Mouse (Mus musculus) liver (tissue): ENCODE data around the gene A330070K13Rik.

Experiments
- DNase-seq: peaks from one replicate; pipeline ENCODE4 v3.0.0-alpha.2; 2020; ENCODE audit warnings: mixed read lengths

Gene A330070K13Rik

GRCm38 (mm10) chr5:130384222-130384912 is at the start of gene A330070K13Rik:
TSS of gene A330070K13Rik (minus strand) at chr5:130384631.
- DNase-seq, result no peak

DNA sequence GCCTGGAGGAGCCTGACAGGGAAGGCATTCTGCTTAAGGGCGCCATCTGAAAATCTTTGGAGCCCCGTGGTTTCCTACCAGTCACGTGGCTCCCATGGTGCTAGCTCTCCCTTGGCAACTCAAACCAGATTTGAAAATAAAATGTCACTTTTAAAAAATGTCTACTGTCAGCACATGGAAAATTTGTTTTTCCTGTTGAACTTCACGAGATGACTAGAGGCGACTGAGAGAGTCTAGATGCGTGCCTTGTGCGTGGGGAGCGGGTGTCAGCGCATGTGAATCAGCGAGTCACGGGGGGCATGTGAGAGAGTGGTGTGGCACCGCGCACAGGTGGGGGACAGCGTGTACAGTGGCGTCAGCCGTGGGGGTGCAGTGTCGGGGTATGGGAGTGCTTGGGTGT is 27.1 kb upstream of the A330070K13Rik start:
- no peak for DNase-seq

DNA sequence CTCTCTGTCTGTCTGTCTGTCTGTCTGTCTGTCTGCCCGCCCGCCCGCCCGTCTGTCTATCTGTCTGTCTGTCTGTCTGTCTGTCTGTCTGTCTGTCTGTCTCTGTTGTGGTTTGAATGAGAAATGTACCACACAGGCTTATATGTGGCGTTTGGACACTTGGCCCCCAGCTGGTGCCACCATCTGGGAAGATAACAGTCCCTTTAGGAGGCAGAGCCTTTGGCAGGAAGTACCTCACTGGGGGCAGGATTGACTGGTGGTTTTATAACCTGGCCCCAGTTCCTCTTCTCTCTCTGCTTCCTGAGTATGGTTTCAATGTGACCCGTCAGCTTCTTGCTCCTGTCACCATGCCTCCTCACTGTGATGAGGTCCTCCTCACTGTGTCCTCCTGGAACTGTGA is 25.3 kb upstream of the A330070K13Rik start:
- DNase-seq, result no peak

DNA sequence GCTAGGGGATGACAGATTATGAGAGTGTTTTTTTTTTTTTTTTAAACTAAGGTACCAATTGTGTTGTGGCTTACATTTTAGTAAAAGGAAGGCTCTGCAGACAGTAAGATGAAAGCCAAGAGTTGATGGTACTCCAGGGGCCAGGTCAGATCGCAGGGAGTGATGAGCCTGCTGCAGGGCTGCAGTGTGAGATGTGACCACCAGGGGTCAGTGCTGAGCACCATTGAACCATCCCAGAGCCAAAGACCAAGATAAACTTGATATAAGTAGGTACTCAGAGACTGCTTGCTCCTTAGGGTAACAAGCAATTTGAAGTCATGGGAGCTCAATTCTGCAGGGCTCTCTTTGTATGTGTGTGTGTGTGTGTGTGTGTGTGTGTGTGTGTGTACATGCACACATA is 20.8 kb upstream of the A330070K13Rik start:
- DNase-seq, result peak; percentile 13

DNA sequence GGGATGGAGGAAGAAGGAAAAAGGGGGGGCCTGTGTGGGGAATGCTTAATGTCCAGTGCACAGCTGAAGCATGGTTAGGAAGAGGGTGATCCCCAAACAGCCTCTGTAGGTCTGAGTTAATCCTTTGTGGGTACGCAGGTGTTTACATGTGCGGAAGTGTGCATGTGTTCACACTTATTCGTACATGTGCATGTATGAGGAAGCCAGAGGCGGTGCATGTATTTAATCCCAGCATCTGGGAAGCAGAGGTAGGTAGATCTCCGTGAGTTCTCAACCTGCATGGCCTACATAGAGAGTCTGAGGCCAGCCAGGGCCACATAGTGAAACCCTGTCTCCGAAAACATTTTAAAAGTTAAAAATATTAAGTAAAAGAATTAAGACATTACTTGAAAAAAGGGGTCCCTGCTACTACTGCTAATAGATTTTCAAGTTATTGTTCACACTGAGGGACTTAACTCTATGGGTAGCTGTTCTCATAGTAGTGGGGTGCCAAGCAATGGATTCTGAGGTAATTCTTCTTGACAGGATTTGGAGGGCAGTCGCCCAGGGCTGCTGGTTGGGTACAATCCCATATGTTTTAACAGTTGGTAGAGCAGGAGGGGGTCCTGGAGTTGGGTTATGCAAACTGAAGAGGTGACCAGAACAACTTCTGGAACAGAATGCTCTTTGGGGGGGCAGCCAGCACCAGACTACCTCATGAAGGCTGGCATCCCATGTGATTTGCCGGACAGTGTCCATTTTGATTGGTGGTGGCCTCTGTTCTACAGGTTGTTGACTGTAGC is 15.9 kb upstream of the A330070K13Rik start:
- DNase-seq, result no peak

DNA sequence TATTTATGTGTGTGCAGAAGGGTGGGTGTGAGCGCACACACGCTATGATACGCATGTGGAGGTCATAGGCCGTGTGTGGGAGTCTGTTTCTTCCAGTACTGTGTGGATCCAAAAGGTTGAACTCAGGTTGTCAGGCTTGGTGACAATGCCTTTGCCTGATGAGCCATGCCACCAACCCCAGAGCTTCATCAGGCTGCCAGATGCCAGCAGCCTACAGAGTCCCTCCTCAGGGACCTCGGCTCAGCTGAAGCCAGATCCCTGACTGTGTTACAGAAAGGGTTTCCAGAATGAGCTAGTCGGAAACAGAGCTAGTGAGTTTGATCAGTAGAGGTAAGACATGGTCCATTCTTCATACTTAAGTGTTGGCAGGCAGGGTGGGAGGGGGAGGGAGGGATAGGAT is 10.7 kb upstream of the A330070K13Rik start:
- no peak for DNase-seq

- no peak for DNase-seq
Observed at GRCm38 (mm10) chr5:130394386-130394785, 10.0 kb upstream of the A330070K13Rik start.

DNA sequence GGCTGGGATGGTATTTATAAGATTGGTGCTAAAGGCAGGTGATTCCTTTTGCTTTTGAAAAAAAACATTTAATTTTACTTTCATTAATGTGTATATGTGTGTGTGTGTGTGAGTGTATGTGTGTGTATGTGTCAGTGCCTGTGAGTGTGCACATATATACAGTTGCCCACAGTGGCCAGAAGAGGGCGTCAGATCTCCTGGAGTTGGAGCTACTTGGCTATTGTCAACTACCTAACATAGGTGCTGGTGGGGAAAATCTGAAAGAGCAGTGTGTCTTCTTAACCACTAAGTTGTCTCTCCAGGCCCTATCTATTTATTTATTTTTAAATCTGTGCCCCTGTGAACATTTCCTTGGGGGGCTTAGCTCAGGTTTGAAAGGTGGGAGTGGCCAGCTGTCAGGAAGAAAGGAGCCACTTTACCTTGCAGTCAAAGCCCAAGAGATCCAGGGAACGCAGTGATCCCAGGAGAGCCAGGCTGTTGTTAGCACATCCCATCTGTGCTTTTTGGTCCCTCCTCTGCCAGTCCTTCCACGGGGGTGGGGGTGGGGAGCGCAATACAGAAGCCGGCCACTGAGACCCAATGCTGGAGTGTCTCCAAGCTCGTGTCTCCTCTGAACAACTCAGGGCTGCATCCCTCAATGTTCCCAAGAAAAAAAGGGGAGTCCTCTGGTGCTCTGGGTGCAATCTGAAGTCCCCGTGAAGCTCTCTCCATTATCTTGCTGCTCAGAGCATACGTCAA is 9.4 kb upstream of the A330070K13Rik start:
- DNase-seq, result no peak

GRCm38 (mm10) chr5:130386418-130386817 is 2.0 kb upstream of the A330070K13Rik start:
- DNase-seq, result no peak

DNA sequence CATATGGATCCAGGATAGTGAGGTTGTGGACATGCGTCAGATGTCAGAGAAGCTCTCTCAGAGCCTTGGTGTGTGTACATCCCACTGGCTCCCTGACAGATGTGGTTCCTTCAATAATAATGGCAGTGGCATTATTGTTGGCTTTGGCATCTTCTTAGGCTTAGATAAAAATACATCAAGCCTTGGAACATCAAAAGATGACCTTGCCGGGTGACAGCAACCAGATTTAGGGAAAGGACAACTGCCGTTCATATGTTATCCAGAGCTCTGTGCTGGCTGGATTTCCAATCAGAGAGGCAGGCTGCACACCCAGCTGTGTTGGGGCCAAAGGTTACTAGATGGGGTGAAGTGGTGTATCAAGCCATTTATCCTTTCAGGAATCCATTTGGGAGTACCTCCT is 9.0 kb downstream of the A330070K13Rik start:
- no peak for DNase-seq

GRCm38 (mm10) chr5:130369237-130369636 is 15.2 kb downstream of the A330070K13Rik start, which contains the start of gene Caln1:
TSS of gene Caln1 (plus strand) at chr5:130369455.
- DNase-seq, result no peak

- no peak for DNase-seq
Observed at GRCm38 (mm10) chr5:130368236-130368635, 16.2 kb downstream of the A330070K13Rik start.

- peak; percentile 20 for DNase-seq
Observed at GRCm38 (mm10) chr5:130363773-130364172, 20.7 kb downstream of the A330070K13Rik start.

GRCm38 (mm10) chr5:130363111-130363510 is 21.3 kb downstream of the A330070K13Rik start:
- DNase-seq, result no peak

DNA sequence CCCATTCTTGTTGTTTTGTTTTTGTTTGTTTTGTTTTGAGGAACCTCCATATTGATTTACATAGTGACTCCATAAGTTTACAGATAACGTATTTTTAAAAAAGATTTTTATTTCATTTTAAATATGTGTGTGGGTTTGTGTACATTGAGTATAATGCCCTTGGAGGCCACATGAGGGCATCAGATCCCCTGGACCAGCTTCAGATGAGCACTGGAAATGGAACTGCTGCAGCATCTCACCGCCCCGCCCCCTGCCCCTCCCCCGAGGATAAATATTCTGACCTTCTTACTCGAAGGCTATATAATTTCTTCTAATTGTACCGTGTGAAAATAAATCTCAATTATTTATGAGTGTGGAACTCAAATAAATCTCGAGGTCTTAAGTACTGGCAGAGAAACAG is 29.2 kb downstream of the A330070K13Rik start:
- no peak for DNase-seq

DNA sequence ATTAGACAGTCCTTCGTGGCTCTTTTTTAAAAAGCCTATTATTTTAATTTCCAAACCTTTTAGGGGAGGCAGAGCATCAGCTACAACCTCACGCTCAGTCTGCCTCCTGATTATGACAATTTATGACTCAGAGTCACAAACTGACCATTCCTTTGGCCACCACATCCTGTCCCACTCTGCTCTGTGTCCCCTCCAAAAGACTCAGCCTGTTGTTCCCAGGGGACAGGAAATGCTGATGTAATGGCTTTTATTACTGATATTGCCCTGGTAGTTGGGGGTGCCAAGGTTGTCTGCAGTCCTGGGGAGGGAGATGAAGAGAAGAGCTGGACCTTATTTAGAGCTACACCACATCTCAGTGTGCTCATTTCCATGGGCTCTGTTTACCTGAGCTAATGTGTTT is 38.6 kb downstream of the A330070K13Rik start:
- no peak for DNase-seq

DNA sequence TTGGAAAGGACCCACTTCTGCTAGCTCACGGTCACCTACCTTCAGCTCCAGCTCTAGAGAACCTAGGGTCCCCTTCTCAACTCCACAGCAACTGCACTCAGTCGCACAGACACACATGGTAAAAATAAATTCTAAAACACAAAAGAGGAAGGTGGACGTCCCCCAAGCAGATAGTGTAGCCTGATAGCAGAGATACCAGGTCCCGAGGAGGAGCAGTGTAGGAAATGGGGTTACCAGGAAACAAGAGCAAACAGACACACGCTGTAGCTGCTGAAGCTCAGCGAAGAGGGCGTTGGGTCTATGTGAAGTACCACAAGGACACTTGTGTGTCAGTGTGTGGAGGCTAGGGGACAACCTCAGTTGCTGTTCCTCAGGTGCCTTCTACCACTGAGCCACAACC is 39.4 kb downstream of the A330070K13Rik start:
- no peak for DNase-seq

- DNase-seq, result no peak
Observed at GRCm38 (mm10) chr5:130340656-130341055, 43.8 kb downstream of the A330070K13Rik start.

GRCm38 (mm10) chr5:130335462-130335861 is 49.0 kb downstream of the A330070K13Rik start:
- DNase-seq, result no peak

DNA sequence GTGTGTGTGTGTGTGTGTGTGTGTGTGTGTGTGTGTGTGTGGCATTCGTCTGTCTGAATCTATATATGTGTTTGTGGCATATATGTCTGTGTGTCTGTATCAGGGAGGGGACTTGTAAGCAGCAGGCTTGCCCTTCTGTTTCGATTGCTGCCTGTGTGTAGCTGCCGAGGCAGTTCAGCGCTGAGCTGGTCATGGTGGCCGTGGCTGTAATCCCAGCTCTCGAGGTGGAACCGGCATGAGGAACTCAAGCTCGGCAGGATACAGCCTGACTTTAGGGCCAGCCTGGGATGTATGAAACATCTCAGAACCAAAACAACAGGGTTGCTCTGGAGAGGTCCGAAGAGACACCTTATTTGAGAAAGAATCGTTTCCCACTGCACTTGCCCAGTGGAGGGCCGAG is 50.5 kb downstream of the A330070K13Rik start:
- DNase-seq, result no peak

DNA sequence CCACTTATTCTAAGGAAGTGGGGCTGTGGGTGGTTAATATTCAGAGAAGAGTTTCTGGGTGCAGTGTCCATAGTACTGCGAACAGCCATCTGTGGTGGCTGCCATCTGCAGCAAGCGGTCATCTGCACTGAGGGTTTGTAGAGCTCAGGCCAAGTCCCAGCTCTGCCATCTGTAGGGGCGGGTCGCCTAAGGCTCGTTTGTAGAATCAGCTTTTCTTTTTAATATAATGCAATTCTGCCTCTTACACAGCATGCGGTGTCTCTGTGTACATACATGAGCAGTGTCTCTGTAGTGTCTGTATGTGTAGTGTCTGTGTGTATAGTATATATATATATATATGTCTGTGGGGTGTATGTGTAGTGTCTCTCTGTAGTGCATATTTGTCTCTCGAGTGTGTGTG is 50.9 kb downstream of the A330070K13Rik start:
- DNase-seq, result no peak

DNA sequence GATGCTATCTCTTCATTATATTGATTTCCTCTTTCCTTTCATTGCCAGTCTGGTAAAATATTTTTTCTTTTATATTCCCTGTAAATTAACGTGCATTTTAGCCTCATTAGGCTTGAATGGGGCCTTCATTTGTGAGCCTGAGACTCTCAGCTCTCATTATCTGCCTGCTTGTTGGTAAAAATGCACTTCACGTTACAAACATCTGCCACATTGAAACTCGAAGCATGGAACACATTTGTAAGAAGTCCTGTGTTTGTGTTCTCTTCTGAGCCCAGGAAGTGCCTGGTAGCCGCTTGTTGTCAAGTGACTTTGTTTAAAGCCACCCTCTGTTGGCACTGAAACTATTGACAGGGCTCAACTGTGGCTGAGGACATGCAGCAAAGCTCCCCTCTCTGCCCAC is 53.2 kb downstream of the A330070K13Rik start:
- DNase-seq, result no peak

DNA sequence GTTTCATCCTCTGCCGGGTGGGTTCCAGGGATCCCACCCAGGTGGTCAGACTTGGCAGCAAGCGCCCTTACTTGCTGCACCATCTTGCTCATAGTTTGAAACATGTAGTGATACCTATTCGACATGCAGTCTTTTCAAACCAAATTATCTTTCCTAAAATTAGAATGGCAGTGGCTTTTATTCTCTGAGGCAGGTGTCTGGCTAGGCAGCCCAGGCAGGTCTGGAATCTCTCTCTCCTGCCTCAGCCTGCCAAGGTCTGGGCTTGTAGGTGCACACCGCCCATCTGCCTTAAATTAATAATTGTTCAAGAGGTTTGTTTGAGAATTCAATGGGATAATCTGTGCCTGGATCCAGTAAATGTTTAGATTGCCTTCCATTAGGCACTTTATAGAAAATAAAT is 53.6 kb downstream of the A330070K13Rik start:
- DNase-seq, result no peak

- DNase-seq, result no peak
Observed at GRCm38 (mm10) chr5:130329889-130330288, 54.5 kb downstream of the A330070K13Rik start.
